Mouse (Mus musculus) hindbrain, embryonic 14.5 days (tissue): ENCODE measurements around the gene Socs5. TPM values are rescaled to one million over a fixed set of nuclear protein-coding genes. Genes with fewer than 3 reads are reported as not detected.

Experiments
- ATAC-seq: fragments of 200-750 bp; cut with Nextera tagmentation; 2 replicates; pipeline ENCODE4 v1.8.0; 2017; ENCODE audit warnings: moderate number of reproducible peaks, mild to moderate bottlenecking, moderate TSS enrichment, moderate library complexity; ENCODE audit not compliant: low FRiP score
- DNase-seq: peaks from one replicate; pipeline ENCODE4 v3.0.0-alpha.2; 2015; ENCODE audit warnings: low spot score
- H3K27ac ChIP-seq: fragments of 300-500 bp; sonication (generic); 2 replicates; pipeline ENCODE4 v1.5.1; 2014; ENCODE audit warnings: mild to moderate bottlenecking, moderate library complexity
- H3K27me3 ChIP-seq: fragments of 300-500 bp; sonication (generic); 2 replicates; pipeline ENCODE4 v1.6.1; 2014; ENCODE audit warnings: mild to moderate bottlenecking, low read length, mixed read lengths; ENCODE audit not compliant: control insufficient read depth, insufficient read depth
- H3K36me3 ChIP-seq: fragments of 300-500 bp; sonication (generic); replicated peaks from 2 replicates; pipeline ENCODE4 v1.6.1; 2014; ENCODE audit not compliant: control insufficient read depth, insufficient read depth
- H3K4me1 ChIP-seq: fragments of 300-500 bp; sonication (generic); replicated peaks from 2 replicates; pipeline ENCODE4 v1.6.1; 2014; ENCODE audit warnings: antibody characterized with exemption, low read length, mixed read lengths; ENCODE audit not compliant: control insufficient read depth, insufficient read depth
- H3K4me2 ChIP-seq: fragments of 300-500 bp; sonication (generic); replicated peaks from 2 replicates; pipeline ENCODE4 v1.6.1; 2014; ENCODE audit warnings: mild to moderate bottlenecking, moderate library complexity
- H3K4me3 ChIP-seq: fragments of 300-500 bp; sonication (generic); replicated peaks from 2 replicates; pipeline ENCODE4 v1.5.1; 2014; ENCODE audit warnings: mild to moderate bottlenecking, low read length
- H3K9ac ChIP-seq: fragments of 300-500 bp; sonication (generic); 2 replicates; pipeline ENCODE4 v1.6.1; 2014
- H3K9me3 ChIP-seq: fragments of 300-500 bp; sonication (generic); 2 replicates; pipeline ENCODE4 v1.6.1; 2016; ENCODE audit warnings: low read length; ENCODE audit not compliant: control insufficient read depth
- WGBS: fragments of 180-500 bp; shearing (Covaris S2); extraction: QIAGEN DNeasy Blood & Tissue Kit; methylation state at CpG from one replicate; pipeline ENCODE4 v1.1.7; 2014; 5-methylcytosine and 5-hydroxymethylcytosine counted together
- polyA plus RNA-seq: library from polyadenylated mRNA; unstranded; fragments of >200 nt; fragmentation: Nextera tagmentation; extraction: Ambion mirVana; gene quantifications from 2 replicates; pipeline ENCODE4 v1.2.1, GENCODE M21; 2014

Gene Socs5
- polyA plus RNA-seq, 1 experiment from 2014 or later = 22.1 TPM

DNA sequence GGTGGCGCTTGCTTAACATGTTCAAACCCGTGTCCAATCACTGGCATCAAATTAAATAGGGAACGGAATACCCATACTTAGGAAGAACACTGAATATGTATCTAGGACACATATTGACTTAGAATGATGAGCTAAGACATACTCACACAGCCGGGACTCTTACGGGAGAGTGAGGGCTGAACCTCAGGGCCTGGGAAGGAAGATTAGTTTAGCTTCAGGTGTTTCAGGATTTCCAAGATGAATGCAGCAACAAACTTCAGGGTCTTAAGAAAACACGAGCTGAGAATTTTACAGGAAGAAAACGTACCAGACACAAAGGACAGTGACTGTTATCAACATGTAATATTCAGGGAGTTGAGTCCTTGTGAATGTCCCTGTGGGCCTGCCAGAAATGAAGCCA, 26.8 kb upstream of the Socs5 start:
- H3K36me3 ChIP-seq = no peaks in the 10 kb centered on the region
- WGBS = 90% methylated on average over 7 of the region's 7 CpGs
- H3K27me3 ChIP-seq = no peaks in the 10 kb centered on the region
- H3K4me1 ChIP-seq = no peaks in the 10 kb centered on the region
- H3K9ac ChIP-seq = no peak overlapping the region
- no peak for ATAC-seq
- H3K4me2 ChIP-seq = no peak overlapping the region
- H3K27ac ChIP-seq = no peak overlapping the region
- H3K4me3 ChIP-seq = no peak overlapping the region
- no peak for DNase-seq
- no peaks in the 10 kb centered on the region for H3K9me3 ChIP-seq

DNA sequence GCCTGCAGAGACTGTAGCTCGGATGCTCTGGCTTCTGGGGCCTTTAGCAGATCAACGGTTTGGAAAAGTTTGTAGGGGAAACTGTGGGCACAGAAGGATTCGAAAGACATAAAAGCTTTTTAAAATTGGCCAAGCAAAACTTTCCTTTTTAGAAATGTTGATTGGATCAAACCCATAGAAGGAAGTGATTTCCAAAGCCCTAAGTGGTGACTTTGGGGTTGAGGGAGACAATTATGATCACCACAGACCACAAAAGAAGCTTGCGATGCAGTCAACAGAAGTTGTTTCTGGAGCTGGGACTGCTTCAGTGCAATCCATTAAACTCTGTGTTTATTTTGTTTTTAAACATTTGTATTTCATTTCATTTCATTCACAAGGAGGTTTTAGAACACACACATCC, 24.9 kb upstream of the Socs5 start:
- Histone ChIP-seq H3K9ac (no peak overlapping the region), H3K9me3 (no peaks in the 10 kb centered on the region), H3K4me3 (no peak overlapping the region), H3K36me3 (no peaks in the 10 kb centered on the region), H3K27ac (no peak overlapping the region), H3K27me3 (no peaks in the 10 kb centered on the region), H3K4me2 (no peak overlapping the region), H3K4me1 (no peaks in the 10 kb centered on the region)
- WGBS = 82% methylated on average over 4 of the region's 4 CpGs
- DNase-seq = no peak
- ATAC-seq = no peak

DNA sequence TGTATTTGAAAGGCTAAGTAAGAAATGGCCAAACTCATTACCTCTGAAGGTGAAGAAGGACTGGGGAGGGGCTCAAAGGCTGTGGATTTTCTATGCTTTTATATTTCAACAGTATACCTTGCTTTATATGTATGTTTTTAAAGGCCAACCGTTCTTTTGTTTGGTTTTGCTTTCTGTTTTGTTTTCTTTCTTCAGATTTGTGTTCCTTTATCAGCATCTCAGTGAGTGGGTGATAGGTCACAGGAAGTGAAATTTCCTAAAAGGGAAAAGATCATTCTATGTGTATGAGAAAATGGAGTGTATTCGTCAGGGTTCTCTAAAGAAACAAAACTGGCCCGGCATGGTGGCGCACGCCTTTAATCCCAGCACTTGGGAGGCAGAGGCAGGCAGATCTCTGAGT, 23.8 kb upstream of the Socs5 start:
- no peak for ATAC-seq
- H3K9ac ChIP-seq = no peak overlapping the region
- H3K36me3 ChIP-seq = no peaks in the 10 kb centered on the region
- DNase-seq = no peak
- no peak overlapping the region for H3K27ac ChIP-seq
- no peaks in the 10 kb centered on the region for H3K9me3 ChIP-seq
- H3K27me3 ChIP-seq = no peaks in the 10 kb centered on the region
- H3K4me3 ChIP-seq = no peak overlapping the region
- no peak overlapping the region for H3K4me2 ChIP-seq
- no peaks in the 10 kb centered on the region for H3K4me1 ChIP-seq
- WGBS = 87% methylated on average over 5 of the region's 5 CpGs

GRCm38 (mm10) chr17:87085726-87086125, 21.8 kb upstream of the Socs5 start:
- H3K27me3 ChIP-seq = no peaks in the 10 kb centered on the region
- no peak overlapping the region for H3K4me2 ChIP-seq
- no peak for ATAC-seq
- no peak overlapping the region for H3K27ac ChIP-seq
- WGBS = 86% methylated on average over 6 of the region's 6 CpGs
- no peaks in the 10 kb centered on the region for H3K4me1 ChIP-seq
- H3K9ac ChIP-seq = no peak overlapping the region
- H3K9me3 ChIP-seq = no peaks in the 10 kb centered on the region
- no peak for DNase-seq
- H3K4me3 ChIP-seq = no peak overlapping the region
- no peaks in the 10 kb centered on the region for H3K36me3 ChIP-seq

- WGBS = 88% methylated on average over 7 of the region's 7 CpGs
- no peaks in the 10 kb centered on the region for H3K4me1 ChIP-seq
These were observed 18.2 kb upstream of the Socs5 start for GRCm38 (mm10) chr17:87089296-87089695.

GRCm38 (mm10) chr17:87093061-87093460, 14.4 kb upstream of the Socs5 start:
- Histone ChIP-seq H3K27ac (no peak overlapping the region), H3K36me3 (no peaks in the 10 kb centered on the region), H3K9me3 (no peaks in the 10 kb centered on the region), H3K27me3 (no peaks in the 10 kb centered on the region), H3K4me3 (no peak overlapping the region), H3K4me1 (no peaks in the 10 kb centered on the region), H3K4me2 (no peak overlapping the region), H3K9ac (no peak overlapping the region)
- ATAC-seq (no peak), DNase-seq (no peak)
- 76% methylated on average over 5 of the region's 5 CpGs for WGBS

More at GRCm38 (mm10) chr17:87089296-87089695, 18.2 kb upstream of the Socs5 start:
- Histone ChIP-seq H3K9ac (no peak overlapping the region), H3K4me2 (no peak overlapping the region), H3K27ac (no peak overlapping the region), H3K27me3 (no peaks in the 10 kb centered on the region), H3K9me3 (no peaks in the 10 kb centered on the region), H3K4me3 (no peak overlapping the region), H3K36me3 (no peaks in the 10 kb centered on the region)
- no peak for ATAC-seq
- DNase-seq = no peak

DNA sequence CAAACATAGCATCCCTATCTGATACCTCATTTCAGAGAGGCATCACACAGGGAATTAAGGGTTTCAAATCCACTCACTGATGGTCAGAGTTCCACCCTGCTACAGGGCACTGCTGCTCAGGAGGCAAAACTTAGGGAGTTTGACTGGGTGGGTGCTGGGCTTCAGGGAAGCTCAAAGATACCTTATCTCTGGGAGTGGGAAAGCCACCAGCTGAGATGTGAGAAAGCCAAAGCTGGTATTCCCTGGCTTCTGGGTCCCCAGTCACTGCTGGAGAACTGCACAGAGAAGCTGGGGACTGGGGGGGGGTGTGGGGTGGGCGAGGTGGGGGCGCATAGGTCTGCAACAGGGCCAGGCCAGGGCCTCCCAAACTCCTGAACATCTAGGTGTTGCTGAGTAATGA, 10.5 kb upstream of the Socs5 start:
- H3K36me3 ChIP-seq = no peaks in the 10 kb centered on the region
- DNase-seq (no peak), ATAC-seq (no peak)
- H3K27me3 ChIP-seq = no peaks in the 10 kb centered on the region
- H3K4me1 ChIP-seq = no peaks in the 10 kb centered on the region
- no peak overlapping the region for H3K4me3 ChIP-seq
- no peak overlapping the region for H3K4me2 ChIP-seq
- H3K9ac ChIP-seq = no peak overlapping the region
- 77% methylated on average over 2 of the region's 2 CpGs for WGBS
- H3K9me3 ChIP-seq = no peaks in the 10 kb centered on the region
- H3K27ac ChIP-seq = no peak overlapping the region

- ATAC-seq (no peak), DNase-seq (no peak)
- no peak overlapping the region for H3K4me2 ChIP-seq
- no peak overlapping the region for H3K27ac ChIP-seq
- no peak overlapping the region for H3K9ac ChIP-seq
- no peaks in the 10 kb centered on the region for H3K4me1 ChIP-seq
- H3K4me3 ChIP-seq = no peak overlapping the region
- H3K9me3 ChIP-seq = no peaks in the 10 kb centered on the region
- no peaks in the 10 kb centered on the region for H3K36me3 ChIP-seq
- 86% methylated on average over 5 of the region's 5 CpGs for WGBS
- no peaks in the 10 kb centered on the region for H3K27me3 ChIP-seq
These were observed 9.9 kb upstream of the Socs5 start for GRCm38 (mm10) chr17:87097576-87097975.

DNA sequence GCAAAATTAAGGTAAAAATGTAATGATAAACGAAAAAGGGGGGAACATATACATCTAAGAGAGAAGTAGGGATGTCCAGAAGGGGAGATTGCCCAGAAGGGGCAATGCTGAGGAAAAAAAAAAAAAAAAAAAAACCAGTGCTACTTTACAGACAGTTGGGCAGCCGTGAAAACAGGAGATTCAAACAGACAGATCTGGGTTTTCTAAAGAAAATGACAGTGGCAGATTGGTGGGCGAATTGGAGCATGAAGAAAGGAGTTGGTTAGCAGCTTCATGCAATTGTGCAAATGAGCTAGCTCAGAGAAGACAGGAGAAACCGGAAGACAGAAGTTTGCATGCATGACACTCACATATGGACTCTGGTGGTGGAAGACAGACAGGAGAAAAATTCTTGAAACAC, 6.5 kb upstream of the Socs5 start:
- DNase-seq = no peak
- no peaks in the 10 kb centered on the region for H3K9me3 ChIP-seq
- WGBS = 73% methylated on average over 4 of the region's 4 CpGs
- H3K4me2 ChIP-seq = no peak overlapping the region
- no peak overlapping the region for H3K27ac ChIP-seq
- no peak for ATAC-seq
- no peaks in the 10 kb centered on the region for H3K36me3 ChIP-seq
- H3K4me3 ChIP-seq = no peak overlapping the region
- H3K4me1 ChIP-seq = no peaks in the 10 kb centered on the region
- H3K27me3 ChIP-seq = no peaks in the 10 kb centered on the region
- no peak overlapping the region for H3K9ac ChIP-seq

DNA sequence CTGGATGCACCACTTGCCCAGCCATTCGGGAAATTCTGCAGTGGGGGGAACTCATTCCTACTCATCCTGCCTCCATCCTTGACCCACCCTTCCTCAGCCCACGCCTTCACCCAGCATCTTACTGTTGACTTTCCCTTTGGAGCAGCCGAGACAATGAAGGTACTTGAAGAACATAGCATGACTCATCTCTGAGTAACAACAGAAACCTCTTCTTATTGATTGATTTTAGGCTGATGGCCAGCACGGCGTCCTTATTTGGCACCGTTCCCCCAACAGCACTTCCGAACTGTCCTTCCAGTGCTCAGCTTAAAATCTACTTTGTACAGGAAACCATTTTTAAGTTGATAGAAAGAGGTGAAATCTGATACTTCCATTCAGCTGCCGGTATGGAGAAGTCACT, 4.8 kb upstream of the Socs5 start:
- H3K4me2 ChIP-seq = no peak overlapping the region
- no peaks in the 10 kb centered on the region for H3K9me3 ChIP-seq
- no peak overlapping the region for H3K4me3 ChIP-seq
- WGBS = 76% methylated on average over 8 of the region's 8 CpGs
- peaks cover 4% of the 10 kb centered on the region; the same call in 1 of the 2 replicates for H3K4me1 ChIP-seq
- no peak overlapping the region for H3K9ac ChIP-seq
- DNase-seq = no peak
- no peak for ATAC-seq
- no peak overlapping the region for H3K27ac ChIP-seq
- H3K27me3 ChIP-seq = no peaks in the 10 kb centered on the region
- no peaks in the 10 kb centered on the region for H3K36me3 ChIP-seq
